Mouse (Mus musculus): ENCODE data around the gene Epb41l2.

DNA sequence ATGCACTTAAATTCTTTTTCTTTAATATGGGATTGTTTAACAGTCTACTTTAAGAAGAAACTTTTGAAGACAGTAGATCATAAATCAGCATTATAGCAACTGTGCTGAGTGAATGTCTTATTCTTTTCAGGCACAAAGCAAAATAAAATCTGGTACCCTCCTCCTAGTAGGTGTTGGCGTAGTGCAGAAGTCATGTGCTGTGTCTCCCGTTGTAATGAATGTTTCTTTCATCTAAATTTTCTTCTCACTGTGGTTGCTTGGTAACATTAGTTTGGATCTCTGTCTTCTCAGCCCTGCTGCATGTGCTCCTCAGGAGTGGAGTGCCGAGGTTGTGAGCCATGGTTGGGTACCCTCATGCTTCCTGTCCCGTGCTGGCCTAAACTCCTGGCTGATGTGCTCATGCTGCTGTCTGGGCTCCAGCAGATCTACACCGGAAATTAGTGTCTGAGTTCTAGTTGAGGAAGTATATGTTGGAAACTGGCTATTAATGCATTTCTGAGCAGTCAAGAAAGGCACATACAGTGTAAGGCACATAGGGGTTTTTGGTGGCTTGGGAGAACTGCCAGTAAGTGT lies 87.4 kb downstream of the Epb41l2 start:
- no peak for TF ChIP-seq CTCF (IDR thresholded peaks at IDR 0.05; ENCODE audit: insufficient read depth, low read length)
- TF ChIP-seq POLR2A (IDR thresholded peaks at IDR 0.05; ENCODE audit: borderline replicate concordance, extremely low read depth, low read depth, low read length) = no peak
